8 mouse cellular contexts compared by ENCODE assay signal in genomic region chr3:104441870-104442283, GRCm38 (mm10).
DNase-seq lines count a peak whose midpoint lies in the region; ATAC-seq and TF ChIP-seq lines count a peak whose summit lies in the region.

No protein-coding gene starts in this region.

- peak overlapping the region; percentile 73 for H3K4me3 ChIP-seq in gastrocnemius, adult 2 months
- H3K4me3 ChIP-seq in hindbrain, postnatal 0 days (ENCODE audit: low read length) = peak overlapping the region; percentile 16
- peak overlapping the region; percentile 35 for H3K4me3 ChIP-seq in left cerebral cortex, adult 2 months

- DNase-seq in T-cell, adult 2 months (ENCODE audit: low spot score) = peak; percentile 84
- DNase-seq in cerebellum, postnatal 36 days = peak; percentile 95 to 97
- DNase-seq in gastrocnemius, adult 2 months = peak; percentile 95
- DNase-seq in hindbrain, postnatal 0 days (ENCODE audit: low spot score) = peak; percentile 96
- peak; percentile 91 to 97 for DNase-seq in left cerebral cortex, adult 2 months (ENCODE audit: extremely low spot score in 1 of 2, low spot score in 2 of 2)
- DNase-seq in right cerebral cortex, adult 2 months (ENCODE audit: low spot score in 2 of 2) = peak; percentile 94 to 98
- DNase-seq in urinary bladder, postnatal 14 days (ENCODE audit: low spot score) = peak; percentile 97

- no peaks in the 10 kb centered on the region for H3K9me3 ChIP-seq in hindbrain, postnatal 0 days (ENCODE audit: low read length)

- peak; percentile 98; the same call in 1 of the 2 replicates for TF ChIP-seq CTCF in gastrocnemius, adult 2 months (IDR thresholded peaks at IDR 0.05)
- TF ChIP-seq CTCF in hindbrain, postnatal 0 days (IDR thresholded peaks at IDR 0.05; ENCODE audit: low read depth) = peak; percentile 97
- peak; percentile 98 for TF ChIP-seq CTCF in left cerebral cortex, adult 2 months (IDR thresholded peaks at IDR 0.05)

- 7% methylated on average over 15 of the region's 15 CpGs for WGBS in hindbrain, postnatal 0 days

- no peaks in the 10 kb centered on the region for H3K36me3 ChIP-seq in hindbrain, postnatal 0 days (ENCODE audit: insufficient read depth, low read length)

- no peaks in the 10 kb centered on the region for H3K27me3 ChIP-seq in hindbrain, postnatal 0 days (ENCODE audit: insufficient read depth, low read length)

- H3K9ac ChIP-seq in hindbrain, postnatal 0 days (replicated peaks; ENCODE audit: low read length) = peak overlapping the region; percentile 45

- peak; percentile 95 for ATAC-seq in hindbrain, postnatal 0 days
- peak; percentile 98 for ATAC-seq in megakaryocyte, adult 5-6 weeks (ENCODE audit: poor library complexity, severe bottlenecking)

- H3K4me1 ChIP-seq in hindbrain, postnatal 0 days (ENCODE audit: insufficient read depth, low read length) = 0 out of 2 replicates have a peak, but pooled peaks cover 3% of the 10 kb centered on the region

- H3K27ac ChIP-seq in gastrocnemius, adult 2 months = peak overlapping the region; percentile 76
- peak overlapping the region; percentile 72 for H3K27ac ChIP-seq in hindbrain, postnatal 0 days
- H3K27ac ChIP-seq in left cerebral cortex, adult 2 months = peak overlapping the region; percentile 62; the same call in 1 of the 2 replicates

- H3K4me2 ChIP-seq in hindbrain, postnatal 0 days (ENCODE audit: low read depth, low read length) = peak overlapping the region; percentile 51

- intact Hi-C loops in gastrocnemius, adult 2 months (cut with DNase I) = loop anchor here (5.0 to 10.0 kb wide), 5 partner anchors 220 to 1513 kb away; partner anchors contain the start of genes Magi3, Rsbn1 and Wdr77
- intact Hi-C loops in left cerebral cortex, adult 2 months (cut with DNase I) = loop anchor here (5.0 kb wide), 4 partner anchors 220 to 475 kb away; partner anchors contain the start of genes Magi3 and Phtf1

Comparison
In these comparisons a context has a peak if more than half of its experiments do, and no peak if none do; other contexts are left out.
1. Peak in every context shown above with its lines: DNase-seq, ATAC-seq, H3K4me3 ChIP-seq and H3K27ac ChIP-seq.
2. H3K4me3 ChIP-seq: peak in every context shown above with its lines; median percentile 73 in gastrocnemius, adult 2 months; 35 in left cerebral cortex, adult 2 months; 16 in hindbrain, postnatal 0 days.